Mouse (Mus musculus): ENCODE measurements around the gene Mycs. TPM values are rescaled to one million over a fixed set of nuclear protein-coding genes. Genes with fewer than 3 reads are reported as not detected.

Gene Mycs
- not detected for polyA plus RNA-seq (2014; fragmentation: Illumina TruSeq; extraction: RNeasy Lipid Tissue Mini Kit (QIAGEN cat#74804); ENCODE audit: low read depth, low replicate concordance)

GRCm38 (mm10) chrX:5469165-5469564, at the start of gene Mycs:
TSS of gene Mycs (minus strand) at chrX:5469265.

Other genes starting within 250 kb of the Mycs start
- gene Btbd35f7, start 199.8 kb upstream of the Mycs start, polyA plus RNA-seq (2014; fragmentation: Illumina TruSeq; extraction: RNeasy Lipid Tissue Mini Kit (QIAGEN cat#74804); ENCODE audit: low read depth, low replicate concordance) = not detected

All from kidney, adult 10 weeks (tissue).